Mouse (Mus musculus) stomach, postnatal 0 days (tissue): ENCODE measurements at regions not wholly inside any gene's neighbourhood (a gene's known extent, or its start where the extent isn't known, plus 50 kb on each side); places are given as distances from the start of the nearest gene placed in this dataset.

Source experiments
- CTCF ChIP-seq: IDR thresholded peaks from 2 replicates; pipeline ENCODE4 v1.5.1; 2016; ENCODE audit warnings: antibody characterized with exemption, low read depth, mild to moderate bottlenecking, moderate library complexity
- EP300 ChIP-seq: optimal IDR thresholded peaks from 2 replicates; pipeline ENCODE3; 2016; ENCODE audit warnings: antibody characterized with exemption

- TF ChIP-seq CTCF = no peak
- TF ChIP-seq EP300 = no peak
Observed at GRCm38 (mm10) chr13:35380224-35381009, 279.2 kb upstream of the Cdyl start.
